Comparison of ENCODE assay signal across 28 mouse cellular contexts in genomic region chrX:136607395-136607794, GRCm38 (mm10). TPM values are rescaled to one million over a fixed set of nuclear protein-coding genes. Genes with fewer than 3 reads are reported as not detected.
DNase-seq lines count a peak whose midpoint lies in the region; ATAC-seq lines count a peak whose summit lies in the region.
"Had no signal": no experiment of that assay in that cellular context is flagged by ENCODE, and none has a peak within 500 bp of the region (broad histone marks: within the 10 kb centered on the region; RNA-seq: fewer than 3 reads in every experiment).

No protein-coding gene starts in this region.

- no peak overlapping the region for H3K9ac ChIP-seq in midbrain, embryonic 11.5 days (ENCODE audit: low read length)
- no peak overlapping the region for H3K9ac ChIP-seq in midbrain, embryonic 13.5 days (replicated peaks)
- no peak overlapping the region for H3K9ac ChIP-seq in forebrain, embryonic 13.5 days
- H3K9ac ChIP-seq: embryonic facial prominence, embryonic 12.5 days; hindbrain, embryonic 14.5 days; liver, embryonic 14.5 days; midbrain, embryonic 12.5 days; stomach, embryonic 15.5 days had no signal

- no peaks in the 10 kb centered on the region for H3K9me3 ChIP-seq in midbrain, embryonic 11.5 days (ENCODE audit: control insufficient read depth, low read length)
- no peaks in the 10 kb centered on the region for H3K9me3 ChIP-seq in midbrain, embryonic 13.5 days
- no peaks in the 10 kb centered on the region for H3K9me3 ChIP-seq in forebrain, embryonic 13.5 days (replicated peaks)
- H3K9me3 ChIP-seq: embryonic facial prominence, embryonic 12.5 days; midbrain, embryonic 12.5 days; stomach, embryonic 15.5 days had no signal

- peak; percentile 38 for ATAC-seq in midbrain, embryonic 11.5 days (ENCODE audit: low FRiP score)
- no peak for ATAC-seq in midbrain, embryonic 13.5 days
- ATAC-seq in forebrain, embryonic 13.5 days: 0 out of 2 replicates have a peak, but pooled peaks have one; percentile 27
- ATAC-seq: intestine, postnatal 0 days had no signal

- H3K27me3 ChIP-seq in midbrain, embryonic 11.5 days (ENCODE audit: control insufficient read depth, insufficient read depth, low read length): no peaks in the 10 kb centered on the region
- no peaks in the 10 kb centered on the region; the same call in 1 of the 2 replicates for H3K27me3 ChIP-seq in midbrain, embryonic 13.5 days
- no peaks in the 10 kb centered on the region for H3K27me3 ChIP-seq in forebrain, embryonic 13.5 days
- H3K27me3 ChIP-seq: CH12.LX; midbrain, embryonic 12.5 days; stomach, embryonic 15.5 days had no signal

- no peak overlapping the region for H3K27ac ChIP-seq in midbrain, embryonic 11.5 days (ENCODE audit: low read depth, low read length)
- no peak overlapping the region for H3K27ac ChIP-seq in midbrain, embryonic 13.5 days
- H3K27ac ChIP-seq in forebrain, embryonic 13.5 days: no peak overlapping the region
- H3K27ac ChIP-seq: embryonic facial prominence, embryonic 12.5 days; hindbrain, embryonic 14.5 days; liver, embryonic 14.5 days; macrophage; midbrain, embryonic 12.5 days; stomach, embryonic 15.5 days had no signal

- no peaks in the 10 kb centered on the region for H3K4me1 ChIP-seq in midbrain, embryonic 11.5 days (ENCODE audit: control insufficient read depth, insufficient read depth, low read length)
- H3K4me1 ChIP-seq in midbrain, embryonic 13.5 days (replicated peaks): no peaks in the 10 kb centered on the region
- no peaks in the 10 kb centered on the region for H3K4me1 ChIP-seq in forebrain, embryonic 13.5 days
- H3K4me1 ChIP-seq: embryonic facial prominence, embryonic 12.5 days; midbrain, embryonic 12.5 days; stomach, embryonic 15.5 days had no signal

- H3K4me2 ChIP-seq in midbrain, embryonic 11.5 days: no peak overlapping the region
- no peak overlapping the region for H3K4me2 ChIP-seq in midbrain, embryonic 13.5 days (replicated peaks)
- H3K4me2 ChIP-seq in forebrain, embryonic 13.5 days: no peak overlapping the region
- H3K4me2 ChIP-seq: embryonic facial prominence, embryonic 12.5 days; hindbrain, embryonic 14.5 days; midbrain, embryonic 12.5 days; stomach, embryonic 15.5 days had no signal

- 41% methylated on average over 3 of the region's 3 CpGs for WGBS in midbrain, embryonic 11.5 days
- WGBS in midbrain, embryonic 13.5 days: 46% methylated on average over 3 of the region's 3 CpGs
- WGBS in forebrain, embryonic 13.5 days: 28% methylated on average over 3 of the region's 3 CpGs

- no peaks in the 10 kb centered on the region for H3K36me3 ChIP-seq in midbrain, embryonic 11.5 days (ENCODE audit: control insufficient read depth, insufficient read depth, low read length)
- H3K36me3 ChIP-seq in midbrain, embryonic 13.5 days: no peaks in the 10 kb centered on the region
- no peaks in the 10 kb centered on the region for H3K36me3 ChIP-seq in forebrain, embryonic 13.5 days (ENCODE audit: poor library complexity, severe bottlenecking)
- H3K36me3 ChIP-seq: embryonic facial prominence, embryonic 12.5 days; midbrain, embryonic 12.5 days; stomach, embryonic 15.5 days had no signal

- DNase-seq in embryo, embryonic 10 days (ENCODE audit: low spot score): peak; percentile 21
- no peak for DNase-seq in embryo, embryonic 9.5 days (ENCODE audit: extremely low spot score)
- DNase-seq in midbrain, embryonic 11.5 days (ENCODE audit: low spot score, missing footprints): no peak
- DNase-seq in ZHBTc4 (ENCODE audit: low read depth, low spot score): peak; percentile 1
- DNase-seq in heart, adult 9 months (ENCODE audit: low spot score in 2 of 2): no peak
- no peak for DNase-seq in cerebellum, postnatal 4 days (ENCODE audit: low spot score in 2 of 2)
- DNase-seq: adrenal gland, postnatal 14 days; cerebellum, adult 11-12 months; cerebellum, adult 9-11 months; heart, postnatal 14 days; kidney, adult 9 months; kidney, postnatal 10 days; liver; lung, adult 2 months; lung, postnatal 10 days; retina, postnatal 1 day; right cerebral cortex, postnatal 14 days; thymus, postnatal 25 days had no signal

- no peak overlapping the region for H3K4me3 ChIP-seq in midbrain, embryonic 11.5 days (ENCODE audit: low read depth, low read length)
- no peak overlapping the region for H3K4me3 ChIP-seq in midbrain, embryonic 13.5 days (replicated peaks)
- no peak overlapping the region for H3K4me3 ChIP-seq in forebrain, embryonic 13.5 days
- H3K4me3 ChIP-seq: embryonic facial prominence, embryonic 12.5 days; midbrain, embryonic 12.5 days; stomach, embryonic 15.5 days had no signal

RNA-seq across cellular contexts. Expression of gene Tceal3, which starts 16.8 kb away (rescaled TPM):
- 9.9 and 11.2 TPM in 2 replicates for polyA plus RNA-seq in midbrain, embryonic 11.5 days (2014; fragmentation: Nextera tagmentation; extraction: Ambion mirVana)
- 45.7 TPM in 2 replicates for polyA plus RNA-seq in midbrain, embryonic 13.5 days (2015; fragmentation: Nextera tagmentation; extraction: Ambion mirVana)
- 33.9 and 34.0 TPM in 2 replicates for polyA plus RNA-seq in forebrain, embryonic 13.5 days (2015; fragmentation: Nextera tagmentation; extraction: Ambion mirVana)
- polyA plus RNA-seq: macrophage had no signal

Comparison
In these comparisons a context has a peak if more than half of its experiments do, and no peak if none do; other contexts are left out.
1. DNase-seq: peak in embryo, embryonic 10 days (single experiment) and ZHBTc4 (single experiment); none in embryo, embryonic 9.5 days (single experiment), midbrain, embryonic 11.5 days (single experiment), heart, adult 9 months (0 of 2) and cerebellum, postnatal 4 days (0 of 2).